Mouse (Mus musculus): ENCODE measurements around the gene Siah1b. TPM values are rescaled to one million over a fixed set of nuclear protein-coding genes. Genes with fewer than 3 reads are reported as not detected.
A peak's percentile ranks its signal among the peaks of the same experiment; 100 is the strongest.

Gene Siah1b
- polyA plus RNA-seq, 1 experiment from 2014 or later = 7.9 TPM

DNA sequence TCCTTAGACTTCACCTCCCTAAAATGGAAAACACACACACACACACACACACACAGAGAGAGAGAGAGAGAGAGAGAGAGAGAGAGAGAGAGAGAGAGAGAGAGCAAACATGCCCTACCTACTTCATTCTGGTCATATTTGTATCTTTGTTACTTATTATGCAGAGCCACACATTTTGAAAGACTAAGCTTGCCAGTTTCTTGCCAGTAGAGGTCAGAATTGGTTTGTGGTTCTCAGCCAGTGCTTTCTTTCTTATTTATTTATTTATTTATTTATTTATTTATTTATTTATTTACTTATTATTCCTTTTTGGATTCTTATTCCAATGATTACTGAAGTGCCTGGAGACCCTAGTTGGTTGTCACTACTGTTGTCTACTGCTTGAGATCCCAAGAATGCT lies 25.2 kb upstream of the Siah1b start:
- ATAC-seq (no peak), DNase-seq (ENCODE audit: low spot score) (peak; percentile 35)
- Histone ChIP-seq H3K27me3 (replicated peaks; ENCODE audit: insufficient read depth, low read length) (no peaks in the 10 kb centered on the region), H3K9me3 (ENCODE audit: low read length) (no peaks in the 10 kb centered on the region), H3K9ac (replicated peaks; ENCODE audit: low read depth) (no peak overlapping the region), H3K27ac (ENCODE audit: low read length) (no peak overlapping the region), H3K4me2 (replicated peaks; ENCODE audit: low read depth, low read length) (no peak overlapping the region), H3K36me3 (ENCODE audit: insufficient read depth, low read length) (no peaks in the 10 kb centered on the region), H3K4me3 (ENCODE audit: low read depth, low read length) (no peak overlapping the region), H3K4me1 (ENCODE audit: insufficient read depth, low read depth, low read length) (no peaks in the 10 kb centered on the region)
- TF ChIP-seq EP300 (IDR thresholded peaks at IDR 0.05) (no peak), CTCF (IDR thresholded peaks at IDR 0.05) (peak; percentile 17; the same call in 1 of the 2 replicates)

DNA sequence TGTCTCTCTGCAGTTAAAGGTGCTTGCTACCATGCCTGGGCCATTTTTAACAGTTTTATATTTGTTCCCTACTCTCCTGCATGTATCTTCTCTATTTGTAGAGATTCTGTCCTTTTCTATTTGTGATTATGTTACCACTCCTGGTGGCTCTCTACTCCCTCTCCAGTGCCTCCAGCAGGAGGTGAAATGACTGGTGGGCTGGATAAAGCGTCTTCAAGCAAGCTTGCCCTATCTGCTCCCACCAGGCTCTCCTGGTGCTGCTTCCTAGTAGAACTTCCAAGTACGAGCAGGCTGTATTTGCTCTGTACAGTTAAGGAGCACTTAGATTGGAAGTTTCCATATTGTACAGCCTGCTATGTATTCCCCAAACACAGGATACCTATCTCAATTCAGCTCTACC lies 19.5 kb upstream of the Siah1b start:
- ATAC-seq (no peak), DNase-seq (ENCODE audit: low spot score) (no peak)
- TF ChIP-seq CTCF (IDR thresholded peaks at IDR 0.05) = no peak
- no peak for TF ChIP-seq EP300 (IDR thresholded peaks at IDR 0.05)
- no peak overlapping the region for H3K4me3 ChIP-seq (ENCODE audit: low read depth, low read length)
- WGBS = 68% methylated on average over 2 of the region's 2 CpGs
- no peaks in the 10 kb centered on the region for H3K36me3 ChIP-seq (ENCODE audit: insufficient read depth, low read length)
- no peak overlapping the region for H3K9ac ChIP-seq (replicated peaks; ENCODE audit: low read depth)
- H3K4me2 ChIP-seq (replicated peaks; ENCODE audit: low read depth, low read length) = no peak overlapping the region
- H3K4me1 ChIP-seq (ENCODE audit: insufficient read depth, low read depth, low read length) = no peaks in the 10 kb centered on the region
- H3K27me3 ChIP-seq (replicated peaks; ENCODE audit: insufficient read depth, low read length) = no peaks in the 10 kb centered on the region
- no peaks in the 10 kb centered on the region for H3K9me3 ChIP-seq (ENCODE audit: low read length)
- H3K27ac ChIP-seq (ENCODE audit: low read length) = no peak overlapping the region

DNA sequence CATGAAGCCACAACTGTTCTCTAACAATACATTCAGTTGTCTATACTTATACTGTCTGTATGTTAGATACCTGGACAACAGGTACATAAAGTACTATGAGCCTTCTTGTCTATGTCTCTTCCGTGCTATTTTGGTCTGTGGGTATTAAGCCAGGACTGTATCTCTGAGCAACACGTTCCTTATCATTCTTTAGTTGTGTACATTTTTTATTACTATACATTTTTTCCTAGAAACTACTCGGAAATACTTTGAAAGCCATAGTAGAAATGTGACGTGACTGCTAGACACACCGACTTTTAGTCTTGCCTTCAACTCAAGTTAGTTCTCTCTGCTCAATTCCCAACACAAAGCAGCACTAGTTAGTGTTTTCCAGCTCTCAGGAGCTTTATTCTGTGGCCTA lies 17.1 kb upstream of the Siah1b start:
- TF ChIP-seq EP300 (IDR thresholded peaks at IDR 0.05) = no peak
- TF ChIP-seq CTCF (IDR thresholded peaks at IDR 0.05) = no peak
- no peak overlapping the region for H3K9ac ChIP-seq (replicated peaks; ENCODE audit: low read depth)
- no peak overlapping the region for H3K27ac ChIP-seq (ENCODE audit: low read length)
- ATAC-seq (no peak), DNase-seq (ENCODE audit: low spot score) (no peak)
- H3K36me3 ChIP-seq (ENCODE audit: insufficient read depth, low read length) = no peaks in the 10 kb centered on the region
- H3K27me3 ChIP-seq (replicated peaks; ENCODE audit: insufficient read depth, low read length) = no peaks in the 10 kb centered on the region
- no peaks in the 10 kb centered on the region for H3K4me1 ChIP-seq (ENCODE audit: insufficient read depth, low read depth, low read length)
- H3K4me2 ChIP-seq (replicated peaks; ENCODE audit: low read depth, low read length) = no peak overlapping the region
- no peak overlapping the region for H3K4me3 ChIP-seq (ENCODE audit: low read depth, low read length)
- WGBS = 63% methylated on average over 5 of the region's 5 CpGs
- no peaks in the 10 kb centered on the region for H3K9me3 ChIP-seq (ENCODE audit: low read length)

DNA sequence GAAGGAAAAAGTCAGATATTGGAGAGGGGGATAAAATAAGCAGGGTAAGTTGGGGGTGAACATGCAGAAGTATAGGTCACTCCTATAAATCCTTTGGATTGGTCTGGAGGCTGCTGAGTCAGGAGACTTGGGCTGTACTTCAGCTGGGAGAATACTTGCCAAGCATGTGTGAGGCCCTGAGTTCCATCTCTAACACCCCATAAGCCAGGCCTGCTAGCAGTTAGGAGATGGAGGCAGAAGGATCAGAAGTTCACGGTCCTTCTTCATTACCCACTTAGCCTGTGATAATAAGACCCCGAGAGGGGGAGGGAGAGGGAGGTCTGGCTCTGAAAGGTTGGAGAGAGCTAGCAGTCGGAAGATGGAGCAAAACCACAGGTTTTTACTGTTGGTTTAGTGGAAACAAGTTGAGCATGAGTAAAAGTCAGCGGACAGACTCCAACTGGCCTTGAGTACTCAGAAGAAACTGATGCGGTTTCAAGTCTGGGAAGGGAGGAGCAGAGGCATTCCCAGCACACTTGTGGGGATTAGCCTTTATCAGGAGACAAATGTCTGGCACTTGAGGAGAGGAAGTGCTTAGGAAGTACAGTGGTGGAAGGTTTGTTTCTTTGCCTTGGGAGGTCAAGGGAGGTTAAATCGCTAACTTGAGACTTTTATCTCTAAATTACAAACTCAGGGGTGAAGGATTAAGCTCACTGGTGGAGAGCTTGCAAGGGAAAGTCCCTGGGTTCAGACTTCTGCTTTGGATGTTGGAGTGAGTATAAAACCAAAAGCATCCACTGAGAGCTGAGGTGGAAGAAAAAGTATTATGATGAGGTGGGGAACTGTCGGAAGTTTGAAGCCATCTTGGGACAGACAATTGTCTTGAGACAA lies 16.2 kb upstream of the Siah1b start:
- Histone ChIP-seq H3K4me1 (ENCODE audit: insufficient read depth, low read depth, low read length) (no peaks in the 10 kb centered on the region), H3K36me3 (ENCODE audit: insufficient read depth, low read length) (no peaks in the 10 kb centered on the region), H3K9me3 (ENCODE audit: low read length) (no peaks in the 10 kb centered on the region), H3K9ac (replicated peaks; ENCODE audit: low read depth) (no peak overlapping the region), H3K27me3 (replicated peaks; ENCODE audit: insufficient read depth, low read length) (no peaks in the 10 kb centered on the region), H3K4me3 (ENCODE audit: low read depth, low read length) (no peak overlapping the region), H3K4me2 (replicated peaks; ENCODE audit: low read depth, low read length) (no peak overlapping the region), H3K27ac (ENCODE audit: low read length) (no peak overlapping the region)
- DNase-seq (ENCODE audit: low spot score) = peak; percentile 4
- TF ChIP-seq CTCF (IDR thresholded peaks at IDR 0.05) (no peak), EP300 (IDR thresholded peaks at IDR 0.05) (no peak)
- ATAC-seq = peak; percentile 32; the same call in 1 of the 2 replicates
- WGBS = 28% methylated on average over 7 of the region's 7 CpGs

DNA sequence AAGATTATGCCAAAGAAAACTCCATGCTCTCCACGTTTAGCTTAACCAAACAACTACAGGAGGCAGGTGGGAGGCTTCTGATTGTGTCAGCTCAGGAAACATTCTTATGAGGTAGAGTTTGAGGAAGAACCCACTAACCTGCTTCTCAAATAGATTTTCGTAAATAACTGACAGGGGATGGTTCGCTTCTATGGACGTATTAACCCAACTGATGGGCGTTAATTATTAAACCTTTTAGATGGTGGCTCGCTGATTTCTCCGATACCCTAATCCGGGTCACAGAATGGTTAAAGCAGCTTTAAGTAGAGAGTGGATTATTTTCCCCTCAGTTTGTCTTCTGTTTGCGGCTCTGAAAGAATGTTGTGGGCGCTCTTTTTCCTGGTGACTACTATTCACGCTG lies 13.6 kb upstream of the Siah1b start:
- DNase-seq (ENCODE audit: low spot score) = no peak
- Histone ChIP-seq H3K4me2 (replicated peaks; ENCODE audit: low read depth, low read length) (no peak overlapping the region), H3K9ac (replicated peaks; ENCODE audit: low read depth) (no peak overlapping the region), H3K27ac (ENCODE audit: low read length) (no peak overlapping the region), H3K4me3 (ENCODE audit: low read depth, low read length) (no peak overlapping the region), H3K9me3 (ENCODE audit: low read length) (no peaks in the 10 kb centered on the region), H3K4me1 (ENCODE audit: insufficient read depth, low read depth, low read length) (no peaks in the 10 kb centered on the region), H3K27me3 (replicated peaks; ENCODE audit: insufficient read depth, low read length) (no peaks in the 10 kb centered on the region), H3K36me3 (ENCODE audit: insufficient read depth, low read length) (no peaks in the 10 kb centered on the region)
- 65% methylated on average over 11 of the region's 11 CpGs for WGBS
- TF ChIP-seq EP300 (IDR thresholded peaks at IDR 0.05) = no peak
- TF ChIP-seq CTCF (IDR thresholded peaks at IDR 0.05) = no peak
- ATAC-seq = no peak

DNA sequence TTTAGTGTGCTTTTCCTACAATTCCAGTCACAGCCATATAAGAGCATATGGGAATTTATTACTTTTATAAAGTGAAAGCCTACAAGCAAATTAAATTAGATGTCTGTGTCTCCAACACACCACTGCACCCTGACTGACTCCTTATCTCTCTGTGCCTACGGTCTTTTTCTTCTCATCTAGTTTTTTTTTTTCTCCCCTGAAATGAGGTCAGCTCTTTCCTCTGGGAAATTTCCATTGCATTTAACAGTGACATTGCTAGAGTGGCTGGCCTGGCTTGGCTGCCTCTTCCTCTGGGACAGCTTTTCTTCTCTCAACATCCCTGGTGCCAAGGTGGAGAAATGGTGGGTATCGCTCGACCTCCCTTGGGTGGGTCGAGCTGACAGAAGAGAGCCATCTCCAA lies 12.3 kb upstream of the Siah1b start, which contains the start of gene Cltrn:
Gene Cltrn (plus strand): TSS at position 249 of the 400 bp plus-strand sequence.
- no peak within 1 kb of the TSS for H3K4me3 ChIP-seq (ENCODE audit: low read depth, low read length)
- ATAC-seq (no peak), DNase-seq (ENCODE audit: low spot score) (no peak)
- no peaks in the 10 kb centered on the region for H3K27me3 ChIP-seq (replicated peaks; ENCODE audit: insufficient read depth, low read length)
- no peak for TF ChIP-seq EP300 (IDR thresholded peaks at IDR 0.05)
- TF ChIP-seq CTCF (IDR thresholded peaks at IDR 0.05) = no peak
- H3K9ac ChIP-seq (replicated peaks; ENCODE audit: low read depth) = no peak within 1 kb of the TSS
- no peaks in the 10 kb centered on the region for H3K36me3 ChIP-seq (ENCODE audit: insufficient read depth, low read length)
- H3K27ac ChIP-seq (ENCODE audit: low read length) = no peak within 1 kb of the TSS
- no peaks in the 10 kb centered on the region for H3K4me1 ChIP-seq (ENCODE audit: insufficient read depth, low read depth, low read length)
- H3K4me2 ChIP-seq (replicated peaks; ENCODE audit: low read depth, low read length) = no peak within 1 kb of the TSS
- 71% methylated on average over 4 of the region's 4 CpGs for WGBS
- H3K9me3 ChIP-seq (ENCODE audit: low read length) = no peaks in the 10 kb centered on the region

Measured in lung, postnatal 0 days (tissue).